ENCODE assay signal across 15 mouse cellular contexts in genomic region chr12:112744891-112745580, GRCm38 (mm10). TPM values are rescaled to one million over a fixed set of nuclear protein-coding genes. Genes with fewer than 3 reads are reported as not detected.
A peak's percentile ranks its signal among the peaks of the same experiment; 100 is the strongest.
DNase-seq lines count a peak whose midpoint lies in the region; ATAC-seq and TF ChIP-seq lines count a peak whose summit lies in the region.
"Had no signal": no experiment of that assay in that cellular context is flagged by ENCODE, and none has a peak within 500 bp of the region (broad histone marks: within the 10 kb centered on the region; RNA-seq: fewer than 3 reads in every experiment).

No protein-coding gene starts in this region.

- H3K27me3 ChIP-seq in heart, embryonic 12.5 days (replicated peaks), result no peaks in the 10 kb centered on the region
- no peaks in the 10 kb centered on the region for H3K27me3 ChIP-seq in heart, adult 2 months (ENCODE audit: control insufficient read depth, insufficient read depth, low read length)
- no peaks in the 10 kb centered on the region for H3K27me3 ChIP-seq in kidney, embryonic 15.5 days
- no peaks in the 10 kb centered on the region for H3K27me3 ChIP-seq in CH12.LX (replicated peaks)
- H3K27me3 ChIP-seq: embryonic facial prominence, embryonic 15.5 days; limb, embryonic 12.5 days; stomach, embryonic 15.5 days had no signal

- in situ Hi-C loops in CH12.LX (cut with MboI; ENCODE audit: low pct_ligation_motif_present, low pct_unique_long_range_greater_than_20kb, low sequenced_read_pairs), result loop anchor here (5.0 kb wide), 1 partner anchor 102 kb away; no protein-coding TSS in a partner anchor

- peak; percentile 60 for DNase-seq in cerebellum, adult 11-12 months
- no peak for DNase-seq in cerebellum, postnatal 36 days
- no peak for DNase-seq in heart, adult 2 months
- peak; percentile 33 to 78 for DNase-seq in kidney, postnatal 25 days
- no peak for DNase-seq in CH12.LX (ENCODE audit: extremely low read depth)
- DNase-seq: heart, postnatal 4 days; kidney, adult 11 months; liver, postnatal 0 days had no signal

- peak; percentile 9; the same call in 1 of the 2 replicates for ATAC-seq in heart, embryonic 12.5 days (ENCODE audit: insufficient number of reproducible peaks, low FRiP score)
- ATAC-seq in kidney, embryonic 15.5 days (replicated peaks; ENCODE audit: low FRiP score), result no peak
- ATAC-seq in granulocyte monocyte progenitor cell, adult 5-6 weeks (replicated peaks; ENCODE audit: poor library complexity, severe bottlenecking), result no peak
- ATAC-seq: liver, postnatal 0 days had no signal

- H3K9me3 ChIP-seq in heart, embryonic 12.5 days (replicated peaks), result no peaks in the 10 kb centered on the region
- no peaks in the 10 kb centered on the region for H3K9me3 ChIP-seq in kidney, embryonic 15.5 days (replicated peaks)
- H3K9me3 ChIP-seq in CH12.LX (replicated peaks; ENCODE audit: low read length), result no peaks in the 10 kb centered on the region
- H3K9me3 ChIP-seq: embryonic facial prominence, embryonic 15.5 days; limb, embryonic 12.5 days; stomach, embryonic 15.5 days had no signal

- dilution Hi-C loops in CH12.LX (cut with MboI; ENCODE audit: extremely low pct_ligation_motif_present, extremely low pct_unique_long_range_greater_than_20kb, low sequenced_read_pairs), result loop anchor here (10.0 kb wide), 1 partner anchor 70 kb away; no protein-coding TSS in a partner anchor

- intact Hi-C loops in heart, adult 2 months (cut with DNase I), result no loop called here

- H3K4me3 ChIP-seq in heart, embryonic 12.5 days, result no peak overlapping the region
- H3K4me3 ChIP-seq in heart, adult 2 months, result no peak overlapping the region
- no peak overlapping the region for H3K4me3 ChIP-seq in kidney, embryonic 15.5 days (replicated peaks)
- peak overlapping the region in 1 of 3 experiments; percentile 63 for H3K4me3 ChIP-seq in CH12.LX (replicated peaks in 1 of 3; ENCODE audit: low read depth in 2 of 3, low read length in 2 of 3, poor library complexity in 1 of 3)
- H3K4me3 ChIP-seq: embryonic facial prominence, embryonic 15.5 days; limb, embryonic 12.5 days; myocyte; stomach, embryonic 15.5 days had no signal

- H3K9ac ChIP-seq in heart, embryonic 12.5 days, result peak overlapping the region; percentile 23
- no peak overlapping the region for H3K9ac ChIP-seq in heart, adult 2 months (ENCODE audit: low read depth, low read length)
- no peak overlapping the region for H3K9ac ChIP-seq in kidney, embryonic 15.5 days
- H3K9ac ChIP-seq in CH12.LX (ENCODE audit: insufficient read depth, low read depth), result no peak overlapping the region
- H3K9ac ChIP-seq: limb, embryonic 12.5 days; liver, postnatal 0 days; stomach, embryonic 15.5 days had no signal

- no peak for TF ChIP-seq CTCF in heart, adult 2 months (IDR thresholded peaks at IDR 0.05)
- TF ChIP-seq CTCF in CH12.LX (conservative IDR thresholded peaks at IDR 0.05 in 1 of 2, IDR thresholded peaks at IDR 0.05 in 1 of 2; ENCODE audit: low read depth in 2 of 2, low read length in 2 of 2), result no peak

- no peak overlapping the region for H3K4me2 ChIP-seq in heart, embryonic 12.5 days
- H3K4me2 ChIP-seq in kidney, embryonic 15.5 days, result no peak overlapping the region
- 0 out of 2 replicates have a peak overlapping the region, but pooled peaks have one; percentile 19 for H3K4me2 ChIP-seq in CH12.LX (ENCODE audit: insufficient read depth, low read depth, poor library complexity, severe bottlenecking)
- H3K4me2 ChIP-seq: embryonic facial prominence, embryonic 15.5 days; limb, embryonic 12.5 days; stomach, embryonic 15.5 days had no signal

- peaks cover 7% of the 10 kb centered on the region; the same call in 1 of the 2 replicates for H3K36me3 ChIP-seq in heart, embryonic 12.5 days
- no peaks in the 10 kb centered on the region for H3K36me3 ChIP-seq in heart, adult 2 months (ENCODE audit: control insufficient read depth, insufficient read depth, low read length)
- H3K36me3 ChIP-seq in kidney, embryonic 15.5 days, result peaks cover 25% of the 10 kb centered on the region
- peaks cover 7 to 33% of the 10 kb centered on the region in 2 experiments for H3K36me3 ChIP-seq in CH12.LX (replicated peaks in 1 of 2; ENCODE audit: control insufficient read depth in 1 of 2, insufficient read depth in 1 of 2, low read length in 1 of 2)

- TF ChIP-seq POLR2A in heart, adult 2 months (IDR thresholded peaks at IDR 0.05; ENCODE audit: insufficient read depth, low read depth, low read length), result no peak
- TF ChIP-seq POLR2A in CH12.LX (IDR thresholded peaks at IDR 0.05; ENCODE audit: low read depth, low read length), result no peak

- no peak overlapping the region for H3K27ac ChIP-seq in heart, embryonic 12.5 days (ENCODE audit: poor library complexity, severe bottlenecking)
- H3K27ac ChIP-seq in heart, adult 2 months, result no peak overlapping the region
- H3K27ac ChIP-seq in kidney, embryonic 15.5 days, result no peak overlapping the region
- no peak overlapping the region for H3K27ac ChIP-seq in CH12.LX (ENCODE audit: insufficient read depth, low read depth)
- H3K27ac ChIP-seq: embryonic facial prominence, embryonic 15.5 days; limb, embryonic 12.5 days; stomach, embryonic 15.5 days had no signal

- peaks cover 32% of the 10 kb centered on the region for H3K4me1 ChIP-seq in heart, embryonic 12.5 days (replicated peaks)
- H3K4me1 ChIP-seq in heart, adult 2 months (ENCODE audit: control insufficient read depth, insufficient read depth, low read length), result peaks cover 7% of the 10 kb centered on the region
- peaks cover 24% of the 10 kb centered on the region for H3K4me1 ChIP-seq in kidney, embryonic 15.5 days
- H3K4me1 ChIP-seq in CH12.LX (ENCODE audit: control insufficient read depth in 1 of 2, insufficient read depth in 2 of 2), result peaks cover 28 to 57% of the 10 kb centered on the region in 2 experiments

- no peak for TF ChIP-seq RAD21 in CH12.LX (IDR thresholded peaks at IDR 0.05; ENCODE audit: low read depth, low read length)

- 71% methylated on average over 10 of the region's 10 CpGs for WGBS in heart, embryonic 12.5 days
- 90% methylated on average over 10 of the region's 10 CpGs for WGBS in heart, adult 2 months
- WGBS in kidney, embryonic 15.5 days, result 88% methylated on average over 10 of the region's 10 CpGs

- no peak for TF ChIP-seq EP300 in heart, adult 2 months (IDR thresholded peaks at IDR 0.05; ENCODE audit: insufficient read depth, low read depth, low read length)
- TF ChIP-seq EP300 in CH12.LX (IDR thresholded peaks at IDR 0.05; ENCODE audit: low read length), result no peak

- H3K79me2 ChIP-seq in heart, adult 2 months (replicated peaks; ENCODE audit: control insufficient read depth, insufficient read depth, low read length), result no peaks in the 10 kb centered on the region
- no peaks in the 10 kb centered on the region for H3K79me2 ChIP-seq in CH12.LX (replicated peaks; ENCODE audit: control insufficient read depth, extremely low read depth, insufficient read depth, poor library complexity, severe bottlenecking)

TF ChIP-seq in CH12.LX, 34 proteins besides CTCF, POLR2A, EP300 and RAD21 (continues in another document):
- TF ChIP-seq USF1 (IDR thresholded peaks at IDR 0.05; ENCODE audit: low read depth, low read length), result no peak
- TF ChIP-seq NRF1 (IDR thresholded peaks at IDR 0.05; ENCODE audit: low read depth, low read length), result no peak
- TF ChIP-seq JUN (IDR thresholded peaks at IDR 0.05; ENCODE audit: insufficient read depth, low read depth, low read length), result no peak
- no peak for TF ChIP-seq MAZ (IDR thresholded peaks at IDR 0.05; ENCODE audit: low read depth, low read length)
- TF ChIP-seq MAFK (IDR thresholded peaks at IDR 0.05; ENCODE audit: insufficient replicate concordance, low read length), result no peak
- no peak for TF ChIP-seq TBP (conservative IDR thresholded peaks at IDR 0.05; ENCODE audit: low read depth, low read length)
- no peak for TF ChIP-seq ELF1 (IDR thresholded peaks at IDR 0.05; ENCODE audit: low read depth, low read length)
- TF ChIP-seq ZMIZ1 (IDR thresholded peaks at IDR 0.05; ENCODE audit: low read depth, low read length), result no peak
- TF ChIP-seq ZKSCAN1 (IDR thresholded peaks at IDR 0.05; ENCODE audit: borderline replicate concordance, low read depth, low read length), result no peak
- no peak for TF ChIP-seq HCFC1 (IDR thresholded peaks at IDR 0.05; ENCODE audit: low read depth, low read length)
- TF ChIP-seq UBTF (IDR thresholded peaks at IDR 0.05; ENCODE audit: low read depth, low read length), result no peak
- no peak for TF ChIP-seq MXI1 (IDR thresholded peaks at IDR 0.05; ENCODE audit: low read depth, low read length)

RNA-seq across cellular contexts. Expression of gene Pld4, which starts 15.4 kb away (rescaled TPM):
- polyA plus RNA-seq in heart, embryonic 12.5 days (2016; fragmentation: Nextera tagmentation; extraction: Ambion mirVana), result 3.0 and 4.2 TPM in 2 replicates
- 1 to 10 TPM; 6.6 to 6.8 TPM for total RNA-seq in heart, adult 2 months (2021)
- 17.2 and 23.5 TPM in 2 replicates for polyA plus RNA-seq in heart, adult 2 months (2012; rRNA removed)
- polyA plus RNA-seq in kidney, embryonic 15.5 days (2015; fragmentation: Nextera tagmentation; extraction: Ambion mirVana), result 7.9 and 10.4 TPM in 2 replicates
- total RNA-seq in CH12.LX (2012; rRNA removed), result 149 and 155 TPM in 2 replicates
- total RNA-seq in CH12.LX (2014; rRNA removed), result 112 and 117 TPM in 2 replicates
- 196 and 226 TPM in 2 replicates for polyA plus RNA-seq in CH12.LX (2012; ENCODE audit: insufficient read length, low read depth)
- 39.4 and 92.1 TPM in 2 replicates for total RNA-seq in granulocyte monocyte progenitor cell, adult 5-6 weeks (2014; fragmentation: Nextera tagmentation)
- total RNA-seq in granulocyte monocyte progenitor cell, adult 5-6 weeks (2017), result 21.1 and 25.4 TPM in 2 replicates

RNA-seq across cellular contexts. Expression of gene Cep170b, which starts 24.8 kb away (rescaled TPM):
- polyA plus RNA-seq in heart, embryonic 12.5 days (2016; fragmentation: Nextera tagmentation; extraction: Ambion mirVana), result 7.0 and 7.3 TPM in 2 replicates
- 10 to 100 TPM; 10.8 to 11.5 TPM for total RNA-seq in heart, adult 2 months (2021)
- polyA plus RNA-seq in heart, adult 2 months (2012; rRNA removed), result 9.6 and 10.7 TPM in 2 replicates
- 15.8 and 16.6 TPM in 2 replicates for polyA plus RNA-seq in kidney, embryonic 15.5 days (2015; fragmentation: Nextera tagmentation; extraction: Ambion mirVana)
- total RNA-seq in CH12.LX (2012; rRNA removed), result 30.6 and 39.1 TPM in 2 replicates
- total RNA-seq in CH12.LX (2014; rRNA removed), result 44.4 and 48.1 TPM in 2 replicates
- polyA plus RNA-seq in CH12.LX (2012; ENCODE audit: insufficient read length, low read depth), result 44.4 and 63.1 TPM in 2 replicates
- total RNA-seq in granulocyte monocyte progenitor cell, adult 5-6 weeks (2014; fragmentation: Nextera tagmentation), result 1.6 and 9.2 TPM in 2 replicates
- 0.56 and 1.2 TPM in 2 replicates for total RNA-seq in granulocyte monocyte progenitor cell, adult 5-6 weeks (2017)

RNA-seq across cellular contexts. Expression of gene Ahnak2, which starts 57.4 kb away (rescaled TPM):
- polyA plus RNA-seq in heart, embryonic 12.5 days (2016; fragmentation: Nextera tagmentation; extraction: Ambion mirVana), result 1.3 and 1.4 TPM in 2 replicates
- 10 to 100 TPM; 14.8 to 15.7 TPM for total RNA-seq in heart, adult 2 months (2021)
- polyA plus RNA-seq in heart, adult 2 months (2012; rRNA removed), result 5.4 and 7.5 TPM in 2 replicates
- 1.0 and 1.8 TPM in 2 replicates for polyA plus RNA-seq in kidney, embryonic 15.5 days (2015; fragmentation: Nextera tagmentation; extraction: Ambion mirVana)
- total RNA-seq in CH12.LX (2012; rRNA removed) (16.2 and 27.7 TPM in 2 replicates), CH12.LX (2014; rRNA removed) (2.0 and 3.1 TPM in 2 replicates)
- polyA plus RNA-seq in CH12.LX (2012; ENCODE audit: insufficient read length, low read depth), result 14.4 and 14.6 TPM in 2 replicates
- total RNA-seq in granulocyte monocyte progenitor cell, adult 5-6 weeks (2014; fragmentation: Nextera tagmentation), result not detected in 2 replicates
- not detected in 2 replicates for total RNA-seq in granulocyte monocyte progenitor cell, adult 5-6 weeks (2017)

Comparison
In these comparisons a context has a peak if more than half of its experiments do, and no peak if none do; other contexts are left out.
1. DNase-seq: peak in cerebellum, adult 11-12 months (single experiment) and kidney, postnatal 25 days (2 of 2); none in cerebellum, postnatal 36 days (0 of 2), heart, adult 2 months (0 of 2) and CH12.LX (single experiment).